Mouse (Mus musculus) forebrain, embryonic 15.5 days (tissue): ENCODE data around the gene Incenp. TPM values are rescaled to one million over a fixed set of nuclear protein-coding genes. Genes with fewer than 3 reads are reported as not detected.
A peak's percentile ranks its signal among the peaks of the same experiment; 100 is the strongest.
"Not testable (repeated sequence)": the region's sequence is repeated elsewhere in the genome, so short reads cannot be mapped to it uniquely, and the experiment has no call there.

Experiments used
- ATAC-seq: fragments of 200-750 bp; cut with Nextera tagmentation; replicated peaks from 2 replicates; pipeline ENCODE4 v1.8.0; 2017; ENCODE audit warnings: mild to moderate bottlenecking, moderate TSS enrichment, moderate library complexity
- H3K27ac ChIP-seq: fragments of 300-500 bp; sonication (generic); replicated peaks from 2 replicates; pipeline ENCODE4 v1.5.1; 2015; ENCODE audit warnings: mild to moderate bottlenecking, inconsistent platforms
- H3K27me3 ChIP-seq: fragments of 300-500 bp; sonication (generic); 2 replicates; pipeline ENCODE4 v1.6.1; 2015; ENCODE audit warnings: inconsistent platforms
- H3K36me3 ChIP-seq: fragments of 300-500 bp; sonication (generic); 2 replicates; pipeline ENCODE4 v1.6.1; 2015; ENCODE audit warnings: mild to moderate bottlenecking, inconsistent platforms
- H3K4me1 ChIP-seq: fragments of 300-500 bp; sonication (generic); 2 replicates; pipeline ENCODE4 v1.6.1; 2015; ENCODE audit warnings: inconsistent platforms
- H3K4me2 ChIP-seq: fragments of 300-500 bp; sonication (generic); replicated peaks from 2 replicates; pipeline ENCODE4 v1.6.1; 2015; ENCODE audit warnings: mild to moderate bottlenecking, inconsistent platforms
- H3K4me3 ChIP-seq: fragments of 300-500 bp; sonication (generic); 2 replicates; pipeline ENCODE4 v1.5.1; 2015; ENCODE audit warnings: mild to moderate bottlenecking, inconsistent platforms
- H3K9ac ChIP-seq: fragments of 300-500 bp; sonication (generic); replicated peaks from 2 replicates; pipeline ENCODE4 v1.6.1; 2015; ENCODE audit warnings: mild to moderate bottlenecking, inconsistent platforms
- H3K9me3 ChIP-seq: fragments of 300-500 bp; sonication (generic); 2 replicates; pipeline ENCODE4 v1.6.1; 2016; ENCODE audit warnings: inconsistent platforms
- WGBS: fragments of 180-500 bp; shearing (Covaris S2); methylation state at CpG from one replicate; pipeline ENCODE4 v1.1.7; 2015; ENCODE audit warnings: mixed read lengths; 5-methylcytosine and 5-hydroxymethylcytosine counted together
- microRNA-seq: library from miRNA; unstranded; fragments of <30 nt; microRNA quantifications from one replicate; pipeline ENCODE4, GENCODE M21; 2016
- polyA plus RNA-seq: library from polyadenylated mRNA; unstranded; fragments of >200 nt; fragmentation: Nextera tagmentation; extraction: Ambion mirVana; gene quantifications from 2 replicates; pipeline ENCODE4 v1.2.1, GENCODE M21; 2015

Gene Incenp
- polyA plus RNA-seq, 1 experiment from 2014 or later = 51.9 TPM

DNA sequence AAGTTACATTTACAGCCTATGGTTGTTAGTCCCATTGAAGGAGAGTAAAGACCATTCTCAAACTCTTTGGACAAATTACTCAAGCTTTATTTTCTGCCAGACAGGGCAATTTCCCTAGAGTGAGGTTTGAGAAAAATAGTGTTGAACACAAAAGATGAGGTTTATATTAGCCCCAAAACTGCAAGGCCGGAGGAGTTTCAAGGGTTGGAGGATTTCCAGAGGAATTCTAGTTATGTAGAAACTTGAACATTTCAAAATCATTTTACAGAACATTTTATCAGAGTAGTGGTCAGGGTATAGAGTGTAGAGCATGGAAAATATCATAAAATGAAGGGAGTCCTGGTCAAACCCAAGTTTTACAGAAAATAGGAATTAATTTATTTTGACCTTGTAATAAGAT lies 34.5 kb downstream of the Incenp start:
- no peaks in the 10 kb centered on the region for H3K36me3 ChIP-seq
- WGBS = 88% methylated on average over 1 of the region's 1 CpGs
- no peak for ATAC-seq
- H3K4me1 ChIP-seq = no peaks in the 10 kb centered on the region
- no peak overlapping the region for H3K9ac ChIP-seq
- H3K9me3 ChIP-seq = no peaks in the 10 kb centered on the region
- H3K4me3 ChIP-seq = no peak overlapping the region
- no peak overlapping the region for H3K4me2 ChIP-seq
- H3K27me3 ChIP-seq = no peaks in the 10 kb centered on the region
- no peak overlapping the region for H3K27ac ChIP-seq

DNA sequence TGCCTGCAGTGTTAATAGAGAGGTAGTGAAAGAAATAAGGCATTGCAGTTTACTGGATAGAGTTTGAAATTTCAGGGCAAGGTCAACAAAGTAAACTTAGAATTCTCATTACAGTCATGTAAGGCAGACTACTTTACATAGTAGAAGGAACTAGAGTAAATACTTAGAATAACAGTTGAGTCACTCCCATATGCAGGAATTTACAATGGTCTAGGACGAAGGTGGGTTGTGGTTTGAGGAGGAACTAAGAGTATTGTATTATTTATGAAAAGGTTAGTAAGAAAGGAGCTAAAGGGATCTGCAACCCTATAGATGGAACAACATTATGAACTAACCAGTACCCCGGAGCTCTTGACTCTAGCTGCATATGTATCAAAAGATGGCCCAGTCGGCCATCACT lies 38.5 kb downstream of the Incenp start:
- 81% methylated on average over 3 of the region's 3 CpGs for WGBS
- H3K27me3 ChIP-seq, H3K4me3 ChIP-seq, H3K4me2 ChIP-seq, H3K4me1 ChIP-seq, H3K36me3 ChIP-seq, H3K27ac ChIP-seq, H3K9me3 ChIP-seq, H3K9ac ChIP-seq, ATAC-seq: not testable (repeated sequence)

DNA sequence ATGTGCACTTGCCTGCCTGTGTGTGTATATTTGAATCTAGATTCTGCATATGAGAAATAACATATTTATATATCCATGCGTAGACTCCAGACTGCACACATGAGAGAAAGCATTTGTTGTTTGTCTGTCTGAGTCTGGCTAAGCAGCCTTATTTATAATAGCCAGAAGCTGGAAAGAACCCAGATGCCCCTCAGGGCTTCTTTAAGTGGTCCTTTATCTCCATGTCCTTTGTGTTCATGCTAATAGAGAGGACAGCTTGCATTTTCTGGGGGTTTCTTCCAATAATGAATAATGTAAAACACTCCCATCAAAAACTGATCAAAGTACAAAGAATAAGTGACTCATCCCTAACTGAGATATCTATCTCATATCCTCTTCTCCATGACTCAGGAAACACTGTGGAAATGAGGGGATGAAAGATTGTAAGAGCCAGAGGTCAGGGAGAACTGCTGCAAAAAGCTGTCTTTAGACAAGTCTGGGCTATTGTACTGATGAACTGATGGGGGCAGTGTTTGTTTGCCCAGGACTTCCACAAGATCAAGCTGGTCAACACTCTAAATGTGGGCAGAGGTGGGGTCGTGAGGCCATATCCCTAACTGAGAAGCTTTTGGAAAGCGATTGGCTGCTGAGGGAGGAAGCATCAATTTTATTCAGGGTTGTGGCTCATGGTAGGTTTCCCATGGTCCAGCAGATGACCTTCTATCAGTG lies 49.8 kb downstream of the Incenp start:
- H3K27ac ChIP-seq, H3K27me3 ChIP-seq, H3K4me1 ChIP-seq, H3K9me3 ChIP-seq, H3K9ac ChIP-seq, H3K4me2 ChIP-seq, H3K4me3 ChIP-seq, H3K36me3 ChIP-seq, ATAC-seq: not testable (repeated sequence)
- WGBS = 62% methylated on average over 3 of the region's 3 CpGs

DNA sequence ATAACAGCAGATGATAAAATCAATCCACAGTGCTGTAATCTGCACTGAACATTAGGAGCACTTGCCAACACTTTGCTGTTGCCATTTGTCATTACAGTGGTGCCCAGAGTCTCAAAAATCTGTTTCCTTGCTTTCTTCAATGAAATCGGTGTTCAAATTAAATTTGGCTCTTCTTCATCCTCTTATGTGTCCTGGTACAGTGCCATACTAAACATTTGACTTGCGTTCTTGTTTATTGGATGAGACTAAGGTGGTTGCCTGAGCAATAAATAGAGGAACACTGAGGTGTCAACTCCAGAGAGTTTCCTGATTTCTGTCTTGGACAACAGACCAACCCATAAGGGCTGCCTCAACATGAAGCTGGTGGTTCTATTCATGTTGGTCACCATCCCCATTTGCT lies 52.1 kb downstream of the Incenp start, which contains the start of gene Scgb2a2:
Gene Scgb2a2, plus strand, starts transcription at position 301 of the 400 bp plus-strand sequence.
- Histone ChIP-seq H3K4me1 (no peaks in the 10 kb centered on the region), H3K4me3 (no peak within 1 kb of the TSS), H3K4me2 (no peak within 1 kb of the TSS), H3K36me3 (no peaks in the 10 kb centered on the region), H3K9me3 (no peaks in the 10 kb centered on the region), H3K27ac (no peak within 1 kb of the TSS), H3K27me3 (no peaks in the 10 kb centered on the region), H3K9ac (no peak within 1 kb of the TSS)
- 79% methylated on average over 2 of the region's 2 CpGs for WGBS
- ATAC-seq = no peak

DNA sequence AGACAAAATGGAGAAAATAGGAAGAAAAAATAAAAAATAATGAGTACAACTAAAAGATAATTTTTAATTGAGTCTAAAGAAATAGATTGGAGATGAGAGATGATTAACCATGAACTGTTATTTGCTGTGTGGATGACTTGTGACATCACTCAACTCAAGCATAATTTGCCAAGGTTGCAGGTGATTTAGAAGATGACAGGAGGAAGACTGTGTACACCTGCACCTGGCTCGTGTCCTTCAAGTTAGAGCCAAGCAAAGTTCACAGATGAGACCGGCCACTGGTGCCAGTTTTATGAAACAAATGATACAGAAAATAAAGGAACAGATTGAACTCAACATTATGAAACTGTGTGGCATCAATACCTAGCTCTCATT lies 62.0 kb downstream of the Incenp start:
- Histone ChIP-seq H3K4me1 (no peaks in the 10 kb centered on the region), H3K27ac (no peak overlapping the region), H3K27me3 (no peaks in the 10 kb centered on the region), H3K4me3 (no peak overlapping the region), H3K4me2 (no peak overlapping the region), H3K9ac (no peak overlapping the region), H3K36me3 (no peaks in the 10 kb centered on the region), H3K9me3 (no peaks in the 10 kb centered on the region)
- ATAC-seq = peak; percentile 58; the same call in 1 of the 2 replicates
- 67% methylated on average over 2 of the region's 2 CpGs for WGBS

DNA sequence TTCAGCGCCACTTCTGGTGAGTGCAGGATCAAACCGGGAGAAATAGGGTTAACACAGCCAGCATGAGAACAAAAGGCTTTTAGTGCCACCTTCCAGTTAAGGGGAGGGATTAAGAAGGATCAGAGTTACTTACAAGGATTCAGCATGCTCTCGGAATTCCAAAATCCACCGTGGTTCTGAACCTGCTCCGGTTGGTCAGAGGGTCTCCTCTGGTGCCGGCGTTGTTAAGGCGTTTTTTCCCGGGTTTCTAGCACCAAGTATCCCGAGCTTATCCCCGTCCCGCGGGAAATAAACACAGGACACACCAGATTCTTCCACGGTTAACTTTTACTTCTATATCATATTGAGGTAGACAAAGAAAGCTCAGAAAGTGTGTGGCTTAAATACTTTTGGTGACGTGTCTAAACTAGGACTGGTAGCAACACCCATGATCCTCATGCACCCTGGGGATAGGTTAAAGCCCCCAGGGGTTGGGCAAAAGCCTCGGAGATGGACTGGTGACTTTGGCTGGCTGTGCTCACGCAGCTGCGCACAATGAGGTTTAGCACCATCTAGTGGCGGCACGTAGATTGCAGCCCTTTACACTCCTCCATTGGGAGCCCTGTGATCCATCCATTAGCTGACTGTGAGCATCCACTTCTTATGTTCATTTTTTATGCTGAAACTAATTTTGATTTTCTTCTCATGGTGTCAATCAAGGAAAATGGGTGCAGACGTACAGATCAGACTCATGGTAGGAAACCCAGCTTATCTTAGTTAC lies 62.6 kb downstream of the Incenp start:
- peak; percentile 95 for ATAC-seq
- not testable (repeated sequence) for H3K36me3 ChIP-seq, H3K4me1 ChIP-seq, H3K9ac ChIP-seq, H3K9me3 ChIP-seq, H3K27me3 ChIP-seq
- H3K4me2 ChIP-seq = peak overlapping the region; percentile 36
- 9% methylated on average over 19 of the region's 21 CpGs for WGBS
- peak overlapping the region; percentile 36 for H3K4me3 ChIP-seq
- H3K27ac ChIP-seq = 0 out of 2 replicates have a peak overlapping the region, but pooled peaks have one; percentile 43

Small RNA genes within 50 kb of the gene (microRNA-seq; reads per million reads assigned to microRNA genes)
- gene Gm22369 (not detected), gene Gm24484 (not detected)

Other genes with a start within 250 kb of the Incenp start
- gene Scgb2a2, start 52.0 kb downstream of the Incenp start, polyA plus RNA-seq = not detected in 2 replicates
- 1,475 and 1,516 TPM in 2 replicates for gene Fth1, start 81.0 kb upstream of the Incenp start, polyA plus RNA-seq
- 1.2 and 1.3 TPM in 2 replicates for gene Best1, start 102.1 kb upstream of the Incenp start, polyA plus RNA-seq
- 17.3 and 17.9 TPM in 2 replicates for gene Rab3il1, start 102.1 kb upstream of the Incenp start, polyA plus RNA-seq
- gene Fads3, start 142.0 kb upstream of the Incenp start, polyA plus RNA-seq = 14.0 and 15.3 TPM in 2 replicates
- gene Fads2, start 202.2 kb upstream of the Incenp start, polyA plus RNA-seq = 164 and 166 TPM in 2 replicates